Mouse (Mus musculus): ENCODE measurements around the gene Fgfbp3.

- TF ChIP-seq POLR2A (IDR thresholded peaks at IDR 0.05; ENCODE audit: low read depth, low read length), result no peak
- no peak for TF ChIP-seq CTCF (IDR thresholded peaks at IDR 0.05; ENCODE audit: extremely low read depth, insufficient read length, insufficient replicate concordance, low read depth, low read length)
Observed at GRCm38 (mm10) chr19:36910424-36911045, 8.9 kb downstream of the Fgfbp3 start.

Data from small intestine, adult 2 months (tissue).